Mouse (Mus musculus) liver, adult 2 months (tissue): ENCODE measurements at regions not wholly inside any gene's neighbourhood (a gene's known extent, or its start where the extent isn't known, plus 50 kb on each side); places are given as distances from the start of the nearest gene placed in this dataset.

Experiments
- DNase-seq: peaks from one replicate; pipeline ENCODE4 v3.0.0-alpha.2; 2011; ENCODE audit warnings: low read depth, low spot score; ENCODE audit errors: extremely low read depth
- H3K27ac ChIP-seq: fragments of 200-500 bp; replicated peaks from 2 replicates; pipeline ENCODE4 v1.5.1; 2012; ENCODE audit warnings: low read depth, mild to moderate bottlenecking, control low read depth, inconsistent platforms, low read length; ENCODE audit not compliant: insufficient read depth
- H3K27me3 ChIP-seq: fragments of 200-500 bp; 2 replicates; pipeline ENCODE4 v1.6.1; 2012; ENCODE audit warnings: mild to moderate bottlenecking, moderate library complexity, low read length, inconsistent platforms; ENCODE audit not compliant: control insufficient read depth, insufficient read depth
- H3K36me3 ChIP-seq: fragments of 200-500 bp; 2 replicates; pipeline ENCODE4 v1.6.1; 2012; ENCODE audit warnings: low read length, inconsistent platforms; ENCODE audit not compliant: control insufficient read depth, insufficient read depth
- H3K4me1 ChIP-seq: fragments of 200-500 bp; 2 replicates; pipeline ENCODE4 v1.6.1; 2011; ENCODE audit warnings: low read length; ENCODE audit not compliant: control insufficient read depth, insufficient read depth
- H3K4me3 ChIP-seq: fragments of 200-500 bp; 2 replicates; pipeline ENCODE4 v1.5.1; 2011; ENCODE audit warnings: low read depth, mild to moderate bottlenecking, control low read depth, low read length, moderate library complexity; ENCODE audit not compliant: insufficient read depth
- H3K79me2 ChIP-seq: fragments of 200-500 bp; 2 replicates; pipeline ENCODE4 v1.6.1; 2012; ENCODE audit warnings: inconsistent platforms, mild to moderate bottlenecking, low read length, moderate library complexity; ENCODE audit not compliant: control insufficient read depth, insufficient read depth
- H3K9ac ChIP-seq: fragments of 200-500 bp; 2 replicates; pipeline ENCODE4 v1.6.1; 2012; ENCODE audit warnings: low read depth, mild to moderate bottlenecking, control low read depth, inconsistent platforms, low read length
- CTCF ChIP-seq: fragments of 200-500 bp; IDR thresholded peaks from 2 replicates; pipeline ENCODE4 v1.5.1; 2011; ENCODE audit warnings: low read depth, low read length, control low read depth
- POLR2A ChIP-seq: fragments of 200-500 bp; IDR thresholded peaks from 2 replicates; pipeline ENCODE4 v1.6.1; 2011; ENCODE audit warnings: low read length, control low read depth; ENCODE audit not compliant: insufficient read depth; ENCODE audit errors: extremely low read depth
- WGBS: fragments of 180-500 bp; shearing (Covaris S2); methylation state at CpG from one replicate; pipeline ENCODE4 v1.1.7; 2018; 5-methylcytosine and 5-hydroxymethylcytosine counted together

DNA sequence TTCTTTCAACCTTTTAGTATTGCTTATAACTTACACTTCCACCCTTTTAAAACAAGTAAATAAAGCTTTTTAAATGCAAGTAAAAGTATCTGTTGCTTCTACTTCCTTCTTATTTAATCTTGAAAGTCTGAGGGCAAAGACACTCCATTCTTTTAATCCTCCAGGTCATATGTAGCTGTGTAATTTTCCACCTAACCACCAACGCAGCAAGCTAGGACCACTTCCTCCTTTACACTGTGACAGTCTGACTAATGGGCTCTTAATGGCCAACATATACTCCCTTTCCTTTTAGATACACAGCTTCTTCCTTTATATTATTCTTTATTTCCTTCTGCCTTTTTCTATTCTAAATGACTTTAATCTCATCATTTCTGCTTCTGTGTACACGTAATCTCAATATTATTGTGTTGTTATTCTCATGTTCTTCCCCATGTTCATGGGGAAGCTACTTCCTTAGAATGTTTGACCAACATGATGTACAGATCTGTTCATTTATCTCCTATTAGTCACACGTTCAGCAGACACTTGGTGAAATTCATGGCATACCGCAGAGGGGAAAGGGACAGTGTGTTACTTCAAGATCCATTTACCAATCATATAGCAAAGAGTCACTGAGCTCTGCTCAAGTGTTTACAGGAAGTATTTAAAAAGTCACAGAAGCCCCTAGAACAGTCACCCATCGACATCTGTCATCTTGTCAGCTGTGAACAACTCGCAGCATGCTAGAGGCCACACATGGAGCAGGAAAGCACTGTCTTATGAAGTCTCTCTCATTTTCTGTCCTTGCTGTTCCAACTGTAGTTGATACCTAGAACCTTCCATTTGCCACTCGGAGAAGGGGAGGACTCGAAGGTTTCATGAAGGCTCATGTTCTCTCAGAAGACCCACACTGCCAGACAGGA, 172.2 kb upstream of the Slc7a11 start:
- TF ChIP-seq CTCF (no peak), POLR2A (no peak)
- no peak overlapping the region for H3K9ac ChIP-seq
- H3K79me2 ChIP-seq, result no peaks in the 10 kb centered on the region
- DNase-seq, result no peak
- no peaks in the 10 kb centered on the region for H3K4me1 ChIP-seq
- no peaks in the 10 kb centered on the region for H3K27me3 ChIP-seq
- WGBS, result 67% methylated on average over 8 of the region's 8 CpGs
- H3K27ac ChIP-seq, result no peak overlapping the region
- no peak overlapping the region for H3K4me3 ChIP-seq
- no peaks in the 10 kb centered on the region for H3K36me3 ChIP-seq

DNA sequence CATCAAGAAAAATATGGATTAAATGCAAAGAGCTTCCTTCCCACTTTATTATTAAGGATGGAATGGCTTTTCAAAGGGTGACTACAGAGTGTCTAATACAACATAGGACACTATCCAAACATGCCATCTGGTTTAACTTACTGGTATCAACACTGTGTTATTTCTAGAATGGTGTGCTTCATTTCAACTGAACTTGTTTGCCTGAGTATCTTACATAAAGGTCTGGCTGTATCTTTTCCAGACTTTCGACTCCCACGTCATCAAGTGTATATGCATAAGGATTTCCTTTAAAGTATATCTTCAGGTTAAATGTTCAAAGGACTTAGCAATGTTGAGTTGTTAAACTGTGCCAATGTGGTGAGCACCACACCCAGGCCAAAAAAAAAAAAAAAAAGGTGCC, 169.6 kb upstream of the Slc7a11 start:
- H3K79me2 ChIP-seq, result no peaks in the 10 kb centered on the region
- no peak overlapping the region for H3K27ac ChIP-seq
- TF ChIP-seq POLR2A, result no peak
- TF ChIP-seq CTCF, result no peak
- peaks cover 2% of the 10 kb centered on the region for H3K4me1 ChIP-seq
- WGBS, result 94% methylated on average over 2 of the region's 2 CpGs
- no peaks in the 10 kb centered on the region for H3K36me3 ChIP-seq
- H3K9ac ChIP-seq, result no peak overlapping the region
- H3K27me3 ChIP-seq, result no peaks in the 10 kb centered on the region
- DNase-seq, result no peak
- no peak overlapping the region for H3K4me3 ChIP-seq

DNA sequence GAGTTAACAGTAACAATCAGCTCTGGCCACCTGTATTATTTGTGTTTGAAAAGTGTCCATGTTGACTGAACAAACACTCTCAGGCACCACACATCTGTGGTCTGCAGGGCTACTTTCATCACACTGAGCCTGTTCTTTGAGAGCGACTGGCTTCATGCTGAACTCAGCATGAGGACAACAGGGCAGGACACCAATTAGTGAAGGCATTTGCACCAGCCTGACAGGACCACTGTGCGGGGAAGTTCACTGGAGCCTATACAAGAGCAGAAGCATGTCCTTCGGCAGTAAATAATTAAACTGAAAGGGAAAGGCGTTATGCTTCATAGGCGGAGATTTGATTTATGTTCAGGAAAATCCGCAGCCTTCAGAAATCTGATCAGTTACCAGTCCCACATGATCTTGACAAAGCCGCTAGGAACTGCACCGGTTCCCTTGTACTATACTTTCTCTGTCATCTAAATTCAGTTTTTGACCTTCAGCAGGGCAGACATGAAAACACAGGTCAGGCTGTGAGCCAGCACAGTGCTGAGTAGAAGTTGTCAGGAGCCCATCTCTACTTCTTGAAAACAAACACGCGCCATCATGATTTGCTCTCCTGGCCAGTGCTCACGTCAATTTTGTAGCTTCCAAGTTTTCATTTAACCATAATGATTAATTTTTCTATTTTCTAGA, 166.1 kb upstream of the Slc7a11 start:
- peak; percentile 3 for DNase-seq
- 47% methylated on average over 11 of the region's 11 CpGs for WGBS
- TF ChIP-seq POLR2A (no peak), CTCF (no peak)

DNA sequence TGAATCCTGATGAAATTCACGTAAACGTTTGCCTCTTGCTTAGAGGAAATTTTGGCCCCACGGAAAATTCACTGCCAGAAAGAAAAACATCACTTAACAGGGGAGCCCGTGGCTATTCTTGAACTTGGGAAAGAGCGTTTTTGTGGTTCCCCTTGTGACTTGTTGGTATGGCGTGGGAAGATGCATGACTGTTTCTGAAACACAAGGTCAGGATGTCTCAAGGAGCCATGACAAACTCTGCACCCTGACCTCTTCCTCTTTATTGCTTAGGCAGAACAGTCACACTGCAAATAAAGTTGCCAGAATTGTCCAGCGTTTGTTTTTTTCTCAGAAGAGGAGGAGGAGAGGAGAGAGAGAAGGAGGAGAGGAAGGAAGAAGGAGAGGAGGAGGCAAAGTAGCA, 164.3 kb upstream of the Slc7a11 start:
- peaks cover 2% of the 10 kb centered on the region for H3K4me1 ChIP-seq
- no peak overlapping the region for H3K9ac ChIP-seq
- 63% methylated on average over 7 of the region's 7 CpGs for WGBS

More for the DNA sequence above, 166.1 kb upstream of the Slc7a11 start:
- no peaks in the 10 kb centered on the region for H3K27me3 ChIP-seq
- no peaks in the 10 kb centered on the region for H3K79me2 ChIP-seq
- no peak overlapping the region for H3K4me3 ChIP-seq
- H3K4me1 ChIP-seq, result peaks cover 2% of the 10 kb centered on the region
- no peak overlapping the region for H3K9ac ChIP-seq
- H3K36me3 ChIP-seq, result no peaks in the 10 kb centered on the region
- no peak overlapping the region for H3K27ac ChIP-seq

DNA sequence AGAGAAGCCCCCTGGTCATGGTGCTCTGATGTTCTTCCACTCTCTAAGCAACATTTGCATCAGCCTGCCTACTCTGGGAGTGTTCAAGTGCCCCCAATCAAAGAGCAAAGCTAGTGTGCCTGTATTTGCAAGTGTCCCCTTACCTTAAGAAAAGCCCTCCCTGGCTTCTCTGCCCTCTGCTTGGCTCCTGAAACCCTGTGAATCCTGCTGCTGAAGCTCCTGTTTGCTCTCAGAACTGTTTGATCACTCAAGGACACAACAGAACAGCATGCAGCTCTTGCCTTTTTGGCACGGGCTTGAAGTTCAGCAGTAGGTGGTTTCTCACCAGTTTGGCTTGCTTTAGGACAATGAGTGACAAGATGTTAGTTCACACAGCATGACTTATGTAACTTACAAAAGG, 163.6 kb upstream of the Slc7a11 start:
- Histone ChIP-seq H3K27me3 (no peaks in the 10 kb centered on the region), H3K79me2 (no peaks in the 10 kb centered on the region), H3K36me3 (no peaks in the 10 kb centered on the region), H3K27ac (no peak overlapping the region), H3K9ac (no peak overlapping the region), H3K4me3 (no peak overlapping the region), H3K4me1 (peaks cover 2% of the 10 kb centered on the region)
- WGBS, result 19% methylated on average over 1 of the region's 1 CpGs
- no peak for DNase-seq
- TF ChIP-seq POLR2A (no peak), CTCF (no peak)

More for the DNA sequence above, 164.3 kb upstream of the Slc7a11 start:
- Histone ChIP-seq H3K4me3 (no peak overlapping the region), H3K27me3 (no peaks in the 10 kb centered on the region), H3K79me2 (no peaks in the 10 kb centered on the region), H3K36me3 (no peaks in the 10 kb centered on the region), H3K27ac (no peak overlapping the region)
- no peak for DNase-seq
- TF ChIP-seq CTCF (no peak), POLR2A (no peak)

DNA sequence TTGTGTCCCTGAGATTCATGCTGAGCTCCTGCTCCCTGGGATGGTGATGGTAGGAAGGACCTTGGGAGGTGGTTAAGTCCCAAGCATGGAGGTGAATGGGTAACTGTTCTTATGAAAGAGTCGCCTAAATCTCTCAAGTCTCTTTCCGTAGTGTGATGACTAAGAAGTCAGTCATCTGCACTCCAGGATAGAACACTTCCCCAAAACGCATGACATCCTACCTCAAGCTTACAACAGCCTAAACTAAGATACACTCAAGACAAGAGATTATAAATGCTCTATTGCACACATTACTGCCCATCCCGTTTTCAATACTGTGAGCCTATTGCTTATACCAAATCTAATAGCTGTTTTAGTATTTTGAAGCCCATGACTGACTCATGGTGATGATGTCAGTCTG, 162.3 kb upstream of the Slc7a11 start:
- no peak overlapping the region for H3K27ac ChIP-seq
- no peak for DNase-seq
- H3K4me3 ChIP-seq, result no peak overlapping the region
- H3K9ac ChIP-seq, result no peak overlapping the region
- no peaks in the 10 kb centered on the region for H3K79me2 ChIP-seq
- TF ChIP-seq POLR2A, result no peak
- TF ChIP-seq CTCF, result no peak
- no peaks in the 10 kb centered on the region for H3K36me3 ChIP-seq
- H3K4me1 ChIP-seq, result peaks cover 2% of the 10 kb centered on the region
- WGBS, result 91% methylated on average over 4 of the region's 4 CpGs
- no peaks in the 10 kb centered on the region for H3K27me3 ChIP-seq
